Mouse (Mus musculus) hindlimb bud, embryonic 11.5 days (tissue): ENCODE measurements around the gene Cbx4.
A peak's percentile ranks its signal among the peaks of the same experiment; 100 is the strongest.

Experiments
- DNase-seq: peaks from one replicate; pipeline ENCODE4 v3.0.0-alpha.2; 2012; ENCODE audit warnings: low read depth, low spot score; ENCODE audit errors: extremely low spot score

The Cbx4 gene

DNA sequence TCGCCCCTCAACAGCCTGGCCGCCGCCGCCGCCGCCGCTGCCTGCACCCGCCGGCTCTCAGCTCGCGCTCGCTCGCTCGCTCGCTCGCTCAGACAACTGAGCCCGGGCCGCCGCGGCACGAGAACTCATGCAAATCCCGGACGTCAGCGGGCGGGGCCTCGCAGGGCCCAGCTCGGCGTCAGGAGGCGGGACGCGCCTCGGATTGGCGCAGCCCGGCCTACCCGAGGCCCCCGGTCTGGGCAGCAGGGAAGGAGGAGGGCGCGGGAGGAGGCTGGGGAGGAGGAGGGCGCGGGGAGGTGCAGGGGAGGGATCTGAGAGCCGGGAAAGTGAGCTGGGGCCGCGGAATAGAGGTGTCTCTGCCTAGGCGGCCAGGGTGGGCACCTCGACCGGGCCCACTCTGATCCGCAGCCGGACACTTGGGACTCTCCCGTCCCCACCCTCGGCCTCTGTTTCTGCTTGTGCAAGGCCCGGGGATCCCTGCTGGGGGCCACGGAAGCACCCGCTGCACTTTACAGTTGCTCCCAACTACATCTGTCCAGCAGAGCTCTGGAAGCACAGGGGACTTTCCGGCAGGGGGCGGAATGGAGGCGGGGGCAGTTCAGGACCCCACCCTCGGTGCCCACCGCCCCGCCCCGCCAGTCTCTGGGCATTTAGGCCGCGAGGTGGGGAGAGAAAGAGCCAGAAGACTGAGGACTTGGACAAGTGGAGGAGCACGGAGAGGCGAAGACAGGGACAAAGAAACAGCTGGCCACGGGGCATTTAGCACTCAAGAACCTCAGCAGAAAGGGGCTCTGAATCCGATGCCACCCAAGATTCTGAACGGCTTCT, at the start of gene Cbx4:
Gene Cbx4 (minus strand): TSS at position 78 of the 828 bp plus-strand sequence.
- no peak for DNase-seq

DNA sequence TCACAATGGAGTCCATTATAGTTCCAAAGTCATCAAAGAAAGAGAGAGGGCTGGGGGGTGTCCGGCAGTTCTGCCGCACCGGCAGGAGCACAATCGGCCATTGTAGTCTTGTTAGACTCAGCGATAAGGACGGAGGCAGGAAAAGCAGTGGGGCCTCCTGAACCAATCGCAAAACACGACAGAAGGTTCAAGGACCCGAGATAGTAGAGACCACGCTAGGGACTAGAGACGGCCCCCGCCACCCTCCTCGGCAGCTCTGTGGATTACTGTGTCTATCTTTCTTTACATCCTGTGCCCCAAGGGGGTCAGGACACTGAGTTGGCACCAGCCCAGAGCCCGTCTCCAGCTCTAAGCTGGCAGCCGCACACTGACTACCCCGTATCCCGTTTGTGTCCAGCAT, 48.6 kb upstream of the Cbx4 start:
- DNase-seq, result no peak

DNA sequence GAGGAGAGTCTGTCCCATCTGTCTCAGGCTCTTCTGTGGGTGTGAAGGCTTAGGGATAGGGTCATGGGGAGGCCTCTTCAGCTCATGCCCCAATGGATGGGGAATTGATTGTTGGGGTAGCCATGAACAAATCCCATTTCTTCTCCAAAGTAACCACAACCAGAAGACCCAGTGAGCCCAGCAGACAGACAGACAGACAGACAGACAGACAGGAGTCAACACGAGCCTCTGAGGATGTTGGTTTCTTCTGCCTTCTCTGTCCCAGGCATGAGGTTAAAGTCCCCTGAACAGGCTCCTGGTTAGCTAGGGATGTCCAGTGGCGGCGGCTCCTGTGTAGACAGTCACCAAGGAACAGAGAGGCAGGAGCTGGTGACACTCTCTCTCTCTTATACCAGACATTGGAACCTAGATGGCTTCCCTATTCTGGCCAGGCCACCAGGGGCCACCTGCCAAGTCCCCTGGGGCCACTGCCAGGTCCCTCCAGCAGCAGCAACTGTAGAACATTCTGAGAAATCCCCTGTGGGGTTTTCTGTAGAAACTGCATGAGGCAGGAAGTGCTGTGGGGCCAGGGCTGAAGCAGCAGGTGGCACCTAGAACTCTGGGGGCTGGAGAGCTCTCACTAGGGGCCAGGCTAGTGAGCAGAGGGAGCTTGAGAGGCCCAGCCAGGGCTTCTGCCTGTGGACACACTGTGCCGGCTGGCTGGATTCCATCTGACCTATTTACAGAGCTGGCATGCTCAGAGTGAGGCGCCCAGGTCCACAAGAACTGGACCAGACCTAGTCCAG, 47.6 kb upstream of the Cbx4 start:
- no peak for DNase-seq

DNA sequence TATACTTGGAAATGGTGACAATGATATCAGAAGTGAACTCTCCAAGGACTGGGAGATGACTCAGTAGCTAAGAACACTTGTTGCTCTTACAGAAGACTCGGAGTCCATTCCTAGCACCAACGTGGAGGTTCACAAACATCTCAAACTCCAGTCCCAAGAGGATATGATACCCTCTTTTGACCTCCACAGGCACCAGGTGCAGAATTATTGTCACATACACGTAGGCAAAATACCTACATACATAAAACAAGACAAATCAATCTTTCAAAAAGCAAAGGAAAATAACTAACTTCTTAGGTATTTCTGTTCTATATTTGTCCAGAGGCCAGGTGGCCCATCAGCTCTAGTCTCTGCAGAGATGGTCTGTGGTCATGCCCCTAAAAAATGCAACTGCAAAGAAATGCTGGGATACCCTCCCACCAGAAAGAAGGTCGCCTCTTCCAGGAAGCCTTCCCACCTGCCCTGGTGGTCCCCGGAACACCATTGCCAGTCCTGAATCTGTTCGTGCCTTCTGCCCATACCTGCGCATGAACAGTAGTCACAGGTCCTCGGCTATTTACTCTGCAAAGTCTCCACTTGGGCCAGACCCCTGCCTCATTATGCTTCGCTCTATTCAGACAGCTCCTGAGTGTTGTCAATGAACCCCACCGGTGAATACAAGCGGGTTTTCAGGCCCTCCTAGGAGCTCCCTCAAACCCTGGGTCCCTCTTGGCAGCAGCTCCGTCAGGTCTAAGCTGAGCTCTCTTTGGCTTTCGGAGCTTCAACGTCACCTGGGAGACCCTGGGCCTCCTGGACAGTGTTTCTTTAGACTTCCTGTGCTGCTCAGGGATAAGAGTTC, 46.4 kb upstream of the Cbx4 start:
- DNase-seq, result no peak

DNA sequence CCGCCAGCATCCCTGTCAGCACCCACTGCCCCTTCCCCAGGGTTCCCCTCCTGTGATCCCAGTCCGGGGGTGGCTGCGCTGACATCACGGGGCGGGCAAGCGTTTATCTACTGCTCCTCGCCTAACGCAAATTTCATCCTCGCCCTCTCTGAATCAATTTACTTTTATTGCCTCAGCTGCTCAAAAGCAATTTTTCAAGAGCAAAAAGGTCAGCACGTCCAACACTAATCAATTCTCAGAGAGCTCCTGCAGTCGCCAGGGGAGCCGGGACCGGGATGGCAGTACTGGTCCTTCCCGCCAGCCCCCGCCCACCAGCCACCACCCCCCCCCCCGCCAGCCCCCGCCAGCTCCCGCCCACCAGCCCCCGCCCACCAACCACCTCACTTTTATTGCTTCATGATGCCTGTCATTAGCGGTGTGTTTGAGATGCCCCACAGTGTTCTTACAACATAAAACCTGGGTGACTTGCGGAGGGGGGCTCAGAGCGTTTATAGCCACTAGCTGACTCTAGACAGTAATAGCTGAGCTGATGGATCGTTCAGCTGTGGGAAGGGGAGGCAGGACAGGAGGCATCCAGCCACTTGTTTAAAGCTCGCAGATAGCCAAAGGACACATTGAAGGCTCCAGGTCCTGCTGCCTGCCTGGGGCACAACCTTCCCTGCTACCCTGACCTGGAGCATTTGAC, 44.2 kb upstream of the Cbx4 start:
- DNase-seq, result peak; percentile 37

DNA sequence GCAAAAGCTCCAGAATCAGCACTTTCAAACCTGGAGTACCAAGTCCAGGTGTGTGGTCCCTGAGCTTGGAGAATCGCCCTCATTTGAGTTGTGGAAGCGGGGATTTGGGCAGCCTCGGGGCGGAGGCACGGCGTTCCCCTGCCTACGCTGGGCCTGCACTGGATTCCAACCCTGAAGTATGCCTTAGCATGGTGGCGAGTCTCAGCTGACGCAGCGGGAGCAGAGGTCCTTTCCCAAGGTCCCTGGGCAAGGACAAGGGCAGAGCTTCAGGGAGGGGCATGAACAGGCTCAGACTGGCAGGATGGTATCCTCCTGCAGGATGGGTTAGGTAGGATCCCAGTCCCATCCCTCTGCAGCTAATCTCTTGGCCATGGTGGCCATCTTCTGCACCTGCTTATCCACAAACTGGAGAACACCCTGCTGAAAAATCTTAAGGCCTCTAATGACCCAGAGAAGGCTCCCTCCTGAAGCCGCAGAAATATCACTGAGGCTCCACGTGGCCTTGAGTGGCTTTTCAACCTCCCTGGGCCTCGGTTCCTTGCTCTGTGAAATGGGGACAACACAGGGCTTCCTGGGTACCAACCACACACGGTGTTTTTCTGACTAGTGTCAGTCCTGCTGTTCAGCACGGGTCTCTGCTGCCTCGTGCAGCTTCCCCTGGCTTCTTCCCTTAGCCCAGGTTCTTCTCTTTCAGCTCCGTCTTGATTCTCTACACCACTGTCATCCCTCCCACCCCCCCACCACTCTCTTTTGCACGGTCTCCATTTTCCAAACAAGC, 43.4 kb upstream of the Cbx4 start:
- DNase-seq, result no peak

DNA sequence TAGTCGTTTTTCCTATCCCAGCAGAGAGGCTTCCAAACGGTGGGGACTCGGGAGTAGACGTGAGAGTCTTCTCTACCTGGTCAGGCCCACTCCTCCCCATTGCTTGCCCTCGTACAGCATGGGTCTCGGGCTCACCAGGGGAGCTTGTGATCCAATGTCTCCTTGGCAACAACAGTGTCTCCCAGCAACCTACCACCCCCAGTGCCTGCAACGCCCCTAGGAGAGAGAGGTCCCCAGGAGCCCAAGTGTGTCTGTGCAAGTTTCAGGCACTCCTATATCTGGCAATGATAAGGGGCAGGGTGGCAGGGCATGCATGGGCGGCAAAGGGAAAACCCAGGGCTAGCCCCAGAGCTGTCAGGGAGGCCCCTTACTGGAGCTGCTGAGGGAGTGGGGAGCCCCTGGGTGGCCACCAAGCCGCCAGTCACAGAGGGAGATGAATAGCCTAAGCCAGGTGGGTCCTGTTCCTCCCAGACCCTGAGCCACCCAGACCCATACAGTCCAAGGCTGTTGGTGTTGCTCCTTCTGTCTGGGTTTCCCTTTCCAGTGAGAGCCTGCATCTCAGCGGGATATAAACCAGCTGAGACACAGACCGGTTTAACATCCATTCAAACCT, 42.8 kb upstream of the Cbx4 start:
- DNase-seq, result no peak

DNA sequence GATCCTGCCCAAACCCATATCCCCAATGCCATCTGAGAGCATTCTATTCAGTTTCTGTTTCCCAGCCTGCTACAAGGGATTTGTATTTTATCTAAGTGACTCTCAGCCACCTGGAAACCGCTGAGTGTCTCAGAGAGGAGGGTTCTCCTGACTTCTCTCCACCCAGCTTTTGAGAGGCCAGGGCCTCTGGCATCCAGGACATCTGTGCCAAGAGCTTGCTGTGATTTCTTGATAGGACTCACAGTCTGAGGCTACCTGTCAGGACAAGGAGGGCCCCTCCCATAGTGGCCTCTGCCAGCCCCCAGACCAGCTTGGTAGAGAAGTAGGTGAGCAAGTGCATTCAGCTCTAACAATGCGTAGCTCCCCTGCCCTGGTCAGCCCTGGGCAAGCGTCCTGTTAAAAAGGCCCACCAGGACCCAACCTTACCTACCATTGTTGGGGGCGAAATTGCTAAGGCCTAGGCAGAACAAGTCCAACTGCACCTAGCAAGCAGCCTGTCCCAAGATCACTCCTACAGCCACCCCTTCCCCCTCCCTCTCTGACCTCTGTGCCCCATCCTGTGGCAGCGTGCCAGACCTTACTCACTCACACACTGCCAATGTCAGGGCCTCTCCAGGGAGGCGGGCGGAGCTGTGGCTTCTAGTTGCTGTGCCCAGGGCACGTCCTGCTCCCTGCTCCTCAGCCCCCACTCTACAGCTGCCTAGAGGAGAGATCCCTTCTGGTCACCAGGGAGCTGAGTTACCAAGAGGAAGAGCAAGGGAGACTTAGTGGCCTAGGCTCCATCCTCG, 41.9 kb upstream of the Cbx4 start:
- no peak for DNase-seq

DNA sequence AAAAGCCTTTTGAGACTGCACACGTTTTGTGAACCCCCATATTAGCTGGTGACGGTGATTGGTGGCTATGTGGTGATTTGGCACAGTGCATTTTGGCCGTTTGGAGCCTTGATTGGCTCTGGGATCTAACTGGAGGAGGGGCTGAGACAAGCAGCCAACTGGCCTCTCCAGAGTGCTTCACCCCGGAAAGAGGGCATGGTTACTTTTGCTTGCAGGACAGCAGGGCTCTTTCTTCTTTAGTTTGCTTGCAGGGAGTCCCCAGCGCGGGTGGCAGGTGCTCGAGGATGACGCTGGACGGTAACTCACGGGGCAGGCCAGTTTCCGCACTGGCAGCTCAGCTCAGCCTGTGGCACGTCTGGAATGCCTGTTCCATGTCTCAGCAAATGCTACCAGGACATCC, 41.1 kb upstream of the Cbx4 start:
- DNase-seq, result no peak

DNA sequence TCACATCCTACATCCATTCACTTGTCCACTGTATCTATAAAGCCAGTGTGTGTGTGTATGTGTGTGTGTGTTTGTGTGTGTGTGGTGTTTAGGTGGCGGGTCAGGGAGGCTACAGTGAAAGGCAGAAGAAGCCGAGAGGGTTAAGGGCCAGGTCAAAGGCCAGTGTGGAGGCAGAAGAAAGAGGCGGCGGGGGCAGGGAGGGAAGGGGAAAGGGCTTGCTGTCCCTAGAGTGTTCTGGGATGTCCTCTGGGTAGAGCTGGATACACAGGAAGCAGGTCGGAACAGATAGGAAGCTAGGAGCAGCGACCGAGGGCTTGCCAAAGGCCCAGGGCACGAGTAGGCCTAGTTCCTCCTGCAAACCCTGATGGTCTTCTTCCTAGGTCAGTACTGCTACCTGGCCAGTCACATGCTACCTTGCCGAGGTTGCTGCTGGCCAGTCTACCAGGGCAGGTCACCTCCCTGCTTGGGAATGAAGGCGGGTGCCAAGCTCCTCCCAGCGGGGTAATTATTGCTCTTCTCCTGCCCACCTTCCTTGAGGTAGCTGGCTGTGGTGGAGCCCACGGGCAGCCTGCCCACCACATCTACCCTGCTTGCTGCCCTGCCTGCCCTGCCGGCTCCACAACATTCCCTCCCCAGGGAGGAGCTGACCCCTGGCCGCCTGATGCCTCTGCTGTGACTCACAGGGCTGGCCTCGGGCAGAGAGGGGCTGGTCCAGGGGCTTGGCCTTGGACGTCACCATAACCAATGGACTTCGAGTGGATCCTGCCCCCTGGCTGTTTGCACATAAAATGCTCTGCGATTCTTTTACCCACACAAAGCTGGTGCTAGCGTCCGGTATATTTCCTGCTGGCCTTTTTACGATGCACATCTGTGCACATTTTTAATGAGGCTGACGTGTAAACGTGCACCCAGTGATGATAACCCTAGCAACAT, 40.2 kb upstream of the Cbx4 start:
- DNase-seq, result peak; percentile 58

DNA sequence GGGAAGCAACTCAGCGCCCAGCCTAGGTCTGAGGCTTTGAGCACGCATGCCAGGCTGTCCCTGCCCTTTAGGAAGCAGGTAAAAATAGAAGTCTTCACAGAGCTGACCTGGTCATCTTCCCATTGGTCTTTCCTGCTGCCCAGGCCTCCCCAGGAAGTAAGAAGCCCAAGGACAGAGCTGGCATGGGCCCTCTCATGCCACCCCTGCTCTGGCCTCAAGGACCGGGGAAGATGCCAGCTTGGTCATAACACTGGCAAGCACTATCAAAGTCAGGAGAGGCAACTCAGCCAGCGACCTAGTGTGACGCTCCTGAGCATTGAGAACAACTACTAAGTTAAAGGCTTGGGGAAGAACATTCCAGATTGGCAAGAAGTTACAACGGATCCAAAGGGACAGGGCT, 38.5 kb upstream of the Cbx4 start:
- DNase-seq, result no peak

DNA sequence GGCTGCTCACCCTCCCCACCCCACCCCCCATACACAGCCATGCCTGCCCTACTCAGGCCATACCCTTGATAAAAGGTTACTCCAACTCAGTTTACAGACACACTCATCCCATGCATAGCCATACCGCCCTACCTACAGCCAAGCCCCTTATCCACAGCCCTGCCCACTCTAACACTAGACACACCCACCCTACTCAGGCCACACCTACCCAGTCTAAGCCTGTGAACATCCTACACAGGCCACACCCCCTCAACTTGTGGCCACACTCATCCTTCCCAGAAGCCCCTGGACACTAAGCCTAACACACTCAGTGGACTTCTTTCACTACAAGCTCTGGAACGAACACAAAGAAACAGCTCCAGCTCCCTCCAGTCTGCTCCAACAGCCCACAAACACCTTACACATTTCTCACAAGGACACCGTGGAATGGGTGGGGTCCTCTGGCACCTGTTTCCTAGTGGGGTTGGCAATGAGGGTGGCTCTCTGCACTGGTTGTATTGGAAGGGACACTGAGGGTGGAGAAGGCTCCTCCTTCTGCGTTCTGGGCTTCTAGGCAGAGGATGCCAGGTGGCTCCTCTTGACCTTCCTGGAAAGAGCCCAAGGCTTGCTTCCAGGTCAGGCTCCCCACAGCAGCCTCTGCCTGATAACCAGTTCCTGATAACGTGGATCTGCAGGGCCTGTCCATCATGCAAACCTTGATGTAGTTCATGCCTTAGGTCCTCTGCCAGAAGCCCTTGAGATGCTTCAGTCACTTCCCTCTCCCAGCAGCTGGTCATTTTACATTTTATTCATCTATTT, 37.7 kb upstream of the Cbx4 start:
- no peak for DNase-seq

DNA sequence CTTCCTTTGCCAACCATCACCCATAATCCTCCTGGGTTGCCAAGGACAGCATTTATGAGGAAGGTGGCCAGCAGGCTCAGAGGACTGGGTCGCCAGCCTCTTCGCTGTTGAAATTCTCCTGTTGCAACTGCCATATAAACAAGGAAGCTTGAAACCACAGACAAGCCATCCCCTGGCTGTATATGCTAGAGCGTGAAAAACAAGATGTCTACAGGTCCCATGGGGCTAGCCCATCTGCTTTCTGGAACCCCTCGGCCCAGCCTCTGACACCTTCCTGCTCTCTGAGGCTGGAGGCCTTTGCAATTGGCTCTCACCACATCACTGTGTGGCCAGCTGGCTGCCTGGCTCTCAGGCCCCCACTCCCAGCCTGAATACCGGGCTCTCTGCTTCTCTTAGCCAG, 36.4 kb upstream of the Cbx4 start:
- DNase-seq, result no peak

DNA sequence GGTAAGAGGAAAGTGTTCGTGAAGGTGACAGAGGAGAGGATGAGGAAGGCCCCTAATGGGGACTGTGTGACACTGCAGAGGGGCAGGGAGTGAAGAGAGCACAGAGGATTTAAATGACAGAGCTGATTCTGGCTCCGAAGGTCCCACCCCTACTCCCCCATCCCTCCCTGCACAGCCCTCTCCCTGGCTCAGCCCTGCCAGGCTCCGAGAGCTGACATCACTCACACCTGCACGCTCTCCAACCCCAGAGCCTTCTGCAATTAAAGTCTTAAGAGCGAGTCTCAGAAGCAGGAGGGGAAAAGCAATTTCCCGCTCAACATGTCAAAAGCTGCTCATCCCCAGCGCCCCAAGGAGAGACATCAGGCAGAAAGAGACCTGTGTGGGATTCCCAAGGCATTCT, 32.9 kb upstream of the Cbx4 start:
- no peak for DNase-seq

DNA sequence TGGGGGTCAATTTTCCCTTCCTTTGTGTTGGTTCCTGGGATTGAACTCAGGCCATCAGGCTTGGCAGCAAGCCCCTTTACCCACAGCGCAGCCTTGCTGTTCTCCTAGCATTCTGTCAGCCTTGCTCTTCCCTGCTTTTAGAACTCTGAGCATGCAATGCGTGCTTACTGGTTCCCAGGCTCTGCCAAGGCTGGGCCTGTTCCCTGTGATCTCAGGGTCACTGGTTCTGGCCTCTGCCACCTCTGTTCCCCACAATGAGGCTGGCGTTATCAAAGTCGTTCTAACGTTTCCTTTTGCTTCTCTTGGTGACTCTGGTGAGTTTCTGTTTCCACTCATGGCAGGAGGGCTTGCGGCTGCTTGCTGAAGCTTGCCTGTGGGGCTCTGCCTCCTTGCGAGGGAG, 31.9 kb upstream of the Cbx4 start:
- DNase-seq, result no peak

DNA sequence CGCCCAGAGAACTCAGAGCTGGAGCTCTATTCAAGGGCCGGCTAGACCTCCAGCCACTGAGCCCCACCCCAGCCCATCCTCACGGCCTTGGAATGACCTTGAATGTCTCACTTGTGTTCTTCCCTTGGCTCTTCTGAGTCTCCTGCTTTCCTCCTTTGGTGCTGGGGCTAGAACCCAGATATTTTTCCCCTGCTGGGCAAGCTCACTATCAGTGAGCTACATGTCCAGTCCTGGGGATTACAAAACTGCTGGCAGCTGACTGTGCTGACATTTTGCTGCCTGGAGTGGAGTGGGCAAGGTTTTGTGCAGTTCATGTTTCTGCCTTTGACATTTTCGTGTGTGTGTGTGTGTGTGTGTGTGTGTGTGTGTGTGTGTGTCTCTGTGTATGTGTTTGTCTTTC, 31.0 kb upstream of the Cbx4 start:
- DNase-seq, result no peak

DNA sequence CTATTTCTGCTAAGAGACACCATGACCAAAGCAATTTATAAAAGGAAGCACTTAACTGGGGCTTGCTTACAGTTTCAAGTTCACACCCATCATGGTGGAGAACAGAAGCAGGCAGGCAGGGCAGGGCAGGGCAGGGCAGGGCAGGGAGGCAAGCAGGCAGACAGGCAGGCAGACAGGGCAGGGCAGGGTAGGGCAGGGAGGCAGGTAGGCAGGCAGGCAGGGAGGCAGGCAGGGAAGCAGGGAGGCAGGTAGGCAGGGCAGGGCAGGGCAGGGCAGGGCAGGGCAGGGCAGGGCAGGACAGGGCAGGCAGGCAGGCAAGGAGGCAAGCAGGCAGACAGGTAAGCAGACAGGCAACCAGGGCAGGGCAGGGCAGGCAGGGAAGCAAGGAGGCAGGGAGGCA, 26.7 kb upstream of the Cbx4 start:
- DNase-seq, result no peak
